Mouse (Mus musculus): ENCODE results near the gene Otub2. TPM values are rescaled to one million over a fixed set of nuclear protein-coding genes. Genes with fewer than 3 reads are reported as not detected.
"Not testable (repeated sequence)": the region's sequence is repeated elsewhere in the genome, so short reads cannot be mapped to it uniquely, and the experiment has no call there.

Gene Otub2
- total and polyA plus RNA-seq, 3 experiments = 4.6 to 18.9 (median 15.2) TPM

- peaks cover 2% of the 10 kb centered on the region for H3K9me3 ChIP-seq (replicated peaks)
These were observed 38.2 kb downstream of the Otub2 start for GRCm38 (mm10) chr12:103426710-103427109.

GRCm38 (mm10) chr12:103433430-103433829 lies 44.9 kb downstream of the Otub2 start:
- ATAC-seq (ENCODE audit: extremely low read depth, insufficient number of reproducible peaks, low FRiP score, poor library complexity, severe bottlenecking) = no peak
- Histone ChIP-seq H3K36me3 (replicated peaks) (peaks cover 33% of the 10 kb centered on the region), H3K27me3 (ENCODE audit: insufficient read depth, low read length) (no peaks in the 10 kb centered on the region), H3K4me1 (ENCODE audit: insufficient read depth, low read depth, low read length) (peaks cover 45% of the 10 kb centered on the region), H3K4me3 (ENCODE audit: low read depth, low read length) (no peak overlapping the region), H3K9me3 (replicated peaks) (no peaks in the 10 kb centered on the region)
- no peak for DNase-seq (ENCODE audit: low spot score)
- TF ChIP-seq TAL1 (conservative IDR thresholded peaks at IDR 0.05; ENCODE audit: low read depth, low read length) (no peak), GATA1 (IDR thresholded peaks at IDR 0.05; ENCODE audit: borderline replicate concordance, low read length) (no peak), GATA2 (IDR thresholded peaks at IDR 0.05; ENCODE audit: borderline replicate concordance, low read depth, low read length) (no peak)

More at GRCm38 (mm10) chr12:103426710-103427109, 38.2 kb downstream of the Otub2 start:
- Histone ChIP-seq H3K4me3 (ENCODE audit: low read depth, low read length) (no peak overlapping the region), H3K27me3 (ENCODE audit: insufficient read depth, low read length) (no peaks in the 10 kb centered on the region), H3K36me3 (replicated peaks) (peaks cover 22% of the 10 kb centered on the region), H3K4me1 (ENCODE audit: insufficient read depth, low read depth, low read length) (peaks cover 36% of the 10 kb centered on the region)
- no peak for DNase-seq (ENCODE audit: low spot score)
- no peak for ATAC-seq (ENCODE audit: extremely low read depth, insufficient number of reproducible peaks, low FRiP score, poor library complexity, severe bottlenecking)
- TF ChIP-seq GATA2 (IDR thresholded peaks at IDR 0.05; ENCODE audit: borderline replicate concordance, low read depth, low read length) = no peak
- TF ChIP-seq POLR2AphosphoS5 (IDR thresholded peaks at IDR 0.05; ENCODE audit: insufficient replicate concordance, low read depth, low read length) = no peak
- TF ChIP-seq GATA1 (IDR thresholded peaks at IDR 0.05; ENCODE audit: borderline replicate concordance, low read length) = no peak
- no peak for TF ChIP-seq TAL1 (conservative IDR thresholded peaks at IDR 0.05; ENCODE audit: low read depth, low read length)
- no peak for TF ChIP-seq CTCF (IDR thresholded peaks at IDR 0.05; ENCODE audit: low read depth, low read length)

- H3K4me3 ChIP-seq (ENCODE audit: low read depth, low read length) = peak within 1 kb of the TSS; percentile 69
These were observed 45.7 kb downstream of the Otub2 start, which contains the start of gene Ifi27 for GRCm38 (mm10) chr12:103433986-103434731. Ifi27 (plus strand) TSS chr12:103434211.

GRCm38 (mm10) chr12:103434861-103435260 lies 46.4 kb downstream of the Otub2 start:
- Histone ChIP-seq H3K4me3 (ENCODE audit: low read depth, low read length) (peak overlapping the region; percentile 69), H3K4me1 (ENCODE audit: insufficient read depth, low read depth, low read length) (peaks cover 50% of the 10 kb centered on the region)
- ATAC-seq (ENCODE audit: extremely low read depth, insufficient number of reproducible peaks, low FRiP score, poor library complexity, severe bottlenecking) = 0 out of 2 replicates have a peak, but pooled peaks have one; percentile 0

More at GRCm38 (mm10) chr12:103433986-103434731, 45.7 kb downstream of the Otub2 start, which contains the start of gene Ifi27:
- DNase-seq (ENCODE audit: low spot score) = peak; percentile 87
- ATAC-seq (ENCODE audit: extremely low read depth, insufficient number of reproducible peaks, low FRiP score, poor library complexity, severe bottlenecking) = peak; percentile 96
- Histone ChIP-seq H3K36me3 (replicated peaks) (peaks cover 41% of the 10 kb centered on the region), H3K27me3 (ENCODE audit: insufficient read depth, low read length) (no peaks in the 10 kb centered on the region), H3K9me3 (replicated peaks) (no peaks in the 10 kb centered on the region), H3K4me1 (ENCODE audit: insufficient read depth, low read depth, low read length) (peaks cover 50% of the 10 kb centered on the region)
- no peak for TF ChIP-seq GATA1 (IDR thresholded peaks at IDR 0.05; ENCODE audit: borderline replicate concordance, low read length)
- no peak for TF ChIP-seq TAL1 (conservative IDR thresholded peaks at IDR 0.05; ENCODE audit: low read depth, low read length)
- TF ChIP-seq CTCF (IDR thresholded peaks at IDR 0.05; ENCODE audit: low read depth, low read length) = no peak
- no peak for TF ChIP-seq POLR2AphosphoS5 (IDR thresholded peaks at IDR 0.05; ENCODE audit: insufficient replicate concordance, low read depth, low read length)

GRCm38 (mm10) chr12:103437601-103438000 lies 49.1 kb downstream of the Otub2 start:
- H3K36me3 ChIP-seq (replicated peaks) = peaks cover 70% of the 10 kb centered on the region
- DNase-seq (ENCODE audit: low spot score) (no peak), ATAC-seq (ENCODE audit: extremely low read depth, insufficient number of reproducible peaks, low FRiP score, poor library complexity, severe bottlenecking) (no peak)
- H3K9me3 ChIP-seq (replicated peaks) = no peaks in the 10 kb centered on the region
- peaks cover 44% of the 10 kb centered on the region for H3K4me1 ChIP-seq (ENCODE audit: insufficient read depth, low read depth, low read length)
- no peak overlapping the region for H3K4me3 ChIP-seq (ENCODE audit: low read depth, low read length)
- TF ChIP-seq TAL1 (conservative IDR thresholded peaks at IDR 0.05; ENCODE audit: low read depth, low read length) (no peak), GATA1 (IDR thresholded peaks at IDR 0.05; ENCODE audit: borderline replicate concordance, low read length) (no peak), GATA2 (IDR thresholded peaks at IDR 0.05; ENCODE audit: borderline replicate concordance, low read depth, low read length) (no peak), CTCF (IDR thresholded peaks at IDR 0.05; ENCODE audit: low read depth, low read length) (no peak), POLR2AphosphoS5 (IDR thresholded peaks at IDR 0.05; ENCODE audit: insufficient replicate concordance, low read depth, low read length) (no peak)
- H3K27me3 ChIP-seq (ENCODE audit: insufficient read depth, low read length) = no peaks in the 10 kb centered on the region

More at GRCm38 (mm10) chr12:103434861-103435260, 46.4 kb downstream of the Otub2 start:
- H3K36me3 ChIP-seq (replicated peaks) = peaks cover 48% of the 10 kb centered on the region
- no peaks in the 10 kb centered on the region for H3K9me3 ChIP-seq (replicated peaks)
- DNase-seq (ENCODE audit: low spot score) = no peak
- TF ChIP-seq TAL1 (conservative IDR thresholded peaks at IDR 0.05; ENCODE audit: low read depth, low read length) (no peak), GATA1 (IDR thresholded peaks at IDR 0.05; ENCODE audit: borderline replicate concordance, low read length) (no peak), CTCF (IDR thresholded peaks at IDR 0.05; ENCODE audit: low read depth, low read length) (no peak), GATA2 (IDR thresholded peaks at IDR 0.05; ENCODE audit: borderline replicate concordance, low read depth, low read length) (no peak)
- no peaks in the 10 kb centered on the region for H3K27me3 ChIP-seq (ENCODE audit: insufficient read depth, low read length)

- no peak for DNase-seq (ENCODE audit: low spot score)
- H3K27me3 ChIP-seq (ENCODE audit: insufficient read depth, low read length) = peaks cover 2% of the 10 kb centered on the region; the same call in 1 of the 2 replicates
- TF ChIP-seq POLR2AphosphoS5 (IDR thresholded peaks at IDR 0.05; ENCODE audit: insufficient replicate concordance, low read depth, low read length) = no peak
- no peak for TF ChIP-seq TAL1 (conservative IDR thresholded peaks at IDR 0.05; ENCODE audit: low read depth, low read length)
- TF ChIP-seq GATA1 (IDR thresholded peaks at IDR 0.05; ENCODE audit: borderline replicate concordance, low read length) = no peak
- no peak for TF ChIP-seq GATA2 (IDR thresholded peaks at IDR 0.05; ENCODE audit: borderline replicate concordance, low read depth, low read length)
- TF ChIP-seq CTCF (IDR thresholded peaks at IDR 0.05; ENCODE audit: low read depth, low read length) = no peak
- H3K4me1 ChIP-seq (ENCODE audit: insufficient read depth, low read depth, low read length) = peaks cover 18% of the 10 kb centered on the region
- no peak within 1 kb of the TSS for H3K4me3 ChIP-seq (ENCODE audit: low read depth, low read length)
- no peaks in the 10 kb centered on the region for H3K9me3 ChIP-seq (replicated peaks)
- ATAC-seq (ENCODE audit: extremely low read depth, insufficient number of reproducible peaks, low FRiP score, poor library complexity, severe bottlenecking) = peak; percentile 41; the same call in 1 of the 2 replicates
- H3K36me3 ChIP-seq (replicated peaks) = peaks cover 38% of the 10 kb centered on the region
These were observed 55.0 kb downstream of the Otub2 start, which contains the start of gene Ifi27l2a for GRCm38 (mm10) chr12:103443524-103443923. Ifi27l2a (minus strand) TSS chr12:103443680.

- DNase-seq (ENCODE audit: low spot score); H3K9me3 ChIP-seq (replicated peaks); ATAC-seq (ENCODE audit: extremely low read depth, insufficient number of reproducible peaks, low FRiP score, poor library complexity, severe bottlenecking); H3K27me3 ChIP-seq (ENCODE audit: insufficient read depth, low read length); H3K4me3 ChIP-seq (ENCODE audit: low read depth, low read length): not testable (repeated sequence)
- peaks cover 13% of the 10 kb centered on the region for H3K4me1 ChIP-seq (ENCODE audit: insufficient read depth, low read depth, low read length)
- H3K36me3 ChIP-seq (replicated peaks) = peaks cover 30% of the 10 kb centered on the region
These were observed 55.8 kb downstream of the Otub2 start for GRCm38 (mm10) chr12:103444261-103444660.

Data from G1E (cell line).